Mouse (Mus musculus): ENCODE results near the gene Cachd1.

GRCm38 (mm10) chr4:100926608-100927007 is 150.1 kb downstream of the Cachd1 start:
- no peak for TF ChIP-seq CTCF (IDR thresholded peaks at IDR 0.05; ENCODE audit: low read depth, low read length)
- no peak for TF ChIP-seq POLR2A (IDR thresholded peaks at IDR 0.05; ENCODE audit: insufficient read depth, low read length)
